Mouse (Mus musculus) gastrocnemius, postnatal 25 days (tissue): ENCODE data around the gene Rnf187. TPM values are rescaled to one million over a fixed set of nuclear protein-coding genes. Genes with fewer than 3 reads are reported as not detected.
A peak's percentile ranks its signal among the peaks of the same experiment; 100 is the strongest.

Source experiments
- DNase-seq: peaks from one replicate; pipeline ENCODE4 v3.0.0; 2022
- microRNA-seq, 2 experiments: library from miRNA; unstranded; fragments of <30 nt; microRNA quantifications; one replicate each; pipeline ENCODE4 v1.2.0; 2021; ENCODE audit warnings: borderline replicate concordance in 2 of 2
- total RNA-seq, 2 experiments: library from RNA; stranded (reverse); gene quantifications; 1 replicate in 1 of 2; 2 replicates in 1 of 2; pipeline ENCODE4 v1.2.3; 2021

Gene Rnf187
- total RNA-seq, 2 experiments from 2014 or later = 99.3 to 105 TPM

DNA sequence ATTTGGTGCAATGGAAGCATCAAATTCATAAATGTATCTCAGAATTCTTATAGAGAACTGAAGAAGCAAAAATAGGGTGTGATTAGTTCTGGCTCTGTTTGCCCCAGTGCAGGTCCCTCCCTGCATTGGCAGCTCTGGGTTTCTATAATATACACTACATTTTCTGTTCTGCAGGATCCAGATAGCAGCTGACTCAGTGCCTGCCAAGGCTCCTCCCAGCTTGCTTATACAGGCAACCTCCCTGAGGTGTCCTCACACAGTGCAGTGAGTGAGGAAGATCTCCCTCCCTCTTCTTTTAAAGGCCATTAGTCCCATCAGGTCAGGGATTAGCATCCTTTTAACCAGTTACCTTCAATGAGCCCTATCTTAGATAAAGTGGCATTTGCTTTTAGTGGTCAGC is 37.6 kb downstream of the Rnf187 start:
- DNase-seq = no peak

DNA sequence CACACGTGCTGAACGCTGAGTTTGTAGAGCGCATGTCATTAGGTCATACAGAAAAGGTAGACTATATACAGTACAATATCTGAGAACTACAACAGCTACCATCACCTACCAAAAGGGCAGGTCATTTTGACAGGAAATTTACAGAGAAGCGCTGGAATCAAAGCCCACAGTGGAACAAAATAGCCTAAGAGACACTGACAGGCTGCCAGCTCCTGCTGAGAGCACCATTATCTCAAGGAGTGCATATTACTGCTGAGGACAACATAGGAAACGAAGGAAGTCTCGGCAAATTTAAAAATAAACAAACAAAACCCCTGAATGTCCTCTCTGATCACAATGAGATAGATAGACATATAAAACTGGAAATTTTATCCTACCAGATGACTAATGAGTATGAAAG is 41.2 kb downstream of the Rnf187 start:
- no peak for DNase-seq

DNA sequence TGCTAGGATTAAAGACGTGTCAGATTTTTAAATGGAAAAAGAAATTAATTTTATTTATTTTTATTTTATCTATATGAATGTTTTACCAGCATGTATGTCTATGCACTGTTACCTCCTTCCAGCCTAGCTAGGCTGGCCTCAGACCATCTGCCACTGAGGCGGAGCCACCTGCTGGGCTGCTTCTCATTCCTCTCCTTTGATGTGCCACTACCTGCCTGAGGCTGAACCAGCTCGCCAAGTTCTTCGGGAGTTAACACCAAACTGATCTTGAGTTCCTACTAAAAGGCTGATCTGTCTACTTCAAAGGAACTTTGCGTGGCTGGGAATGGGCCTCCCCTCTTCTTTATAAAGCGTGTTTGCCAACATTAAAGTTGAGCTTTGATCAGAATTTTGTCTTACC is 44.3 kb downstream of the Rnf187 start:
- no peak for DNase-seq

DNA sequence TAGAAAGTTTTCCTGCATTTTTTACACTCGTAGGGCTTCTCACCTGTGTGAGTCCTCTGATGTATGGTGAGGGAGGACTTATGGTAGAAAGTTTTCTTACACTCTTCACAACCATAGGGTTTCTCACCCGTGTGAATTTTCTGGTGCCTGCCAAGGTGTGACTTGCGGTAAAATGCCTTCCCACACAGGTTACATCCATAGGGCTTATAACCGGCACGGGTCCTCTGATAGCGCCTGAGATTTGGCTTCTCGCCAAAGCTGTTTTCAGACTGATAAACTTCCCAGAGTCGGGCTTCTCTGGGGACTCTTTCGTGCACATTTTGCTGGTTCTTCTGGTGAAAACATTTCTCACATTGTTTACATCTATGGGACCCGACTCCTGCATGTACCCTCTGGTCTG is 48.2 kb downstream of the Rnf187 start:
- no peak for DNase-seq

DNA sequence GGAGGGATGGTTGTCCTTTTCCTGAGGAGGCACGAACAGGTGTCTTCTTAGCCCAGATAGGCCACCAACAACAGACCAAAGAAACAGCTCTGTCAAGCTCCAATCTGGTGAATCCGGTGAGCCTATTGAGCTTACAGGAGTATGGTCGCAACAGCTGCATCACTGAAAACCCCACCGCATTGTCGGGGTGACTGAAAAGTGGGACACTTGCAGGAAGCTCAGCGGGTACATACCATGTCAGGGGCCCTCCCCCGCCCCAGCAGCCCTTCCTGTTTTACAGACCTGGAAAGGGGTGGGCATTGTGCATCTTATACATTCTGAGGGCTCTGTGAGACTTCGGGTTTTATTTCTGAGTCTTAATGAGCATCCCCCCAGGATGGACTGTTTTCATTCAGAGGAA is 55.0 kb downstream of the Rnf187 start:
- peak; percentile 15 for DNase-seq

Small RNA genes within 50 kb of the gene (microRNA-seq; reads per million reads assigned to microRNA genes)
- gene Gm44313 = 0 to 0.26 reads per million in 2 experiments

Other genes starting within 250 kb of the Rnf187 start
- gene Olfr319, start 239.8 kb downstream of the Rnf187 start, total RNA-seq = not detected
- gene Olfr318, start 214.9 kb downstream of the Rnf187 start, total RNA-seq = not detected
- gene Olfr317, start 199.7 kb downstream of the Rnf187 start, total RNA-seq = not detected
- gene Olfr316, start 186.2 kb downstream of the Rnf187 start, total RNA-seq = not detected
- not detected for gene Olfr315, start 165.7 kb downstream of the Rnf187 start, total RNA-seq
- not detected for gene Olfr314, start 156.0 kb downstream of the Rnf187 start, total RNA-seq
- gene Fam183b, start 137.0 kb downstream of the Rnf187 start, total RNA-seq = not detected
- gene Olfr313, start 123.9 kb downstream of the Rnf187 start, total RNA-seq = not detected
- not detected for gene Olfr312, start 109.7 kb downstream of the Rnf187 start, total RNA-seq
- not detected for gene Olfr311, start 99.7 kb downstream of the Rnf187 start, total RNA-seq
- gene Gm12258, start 91.8 kb downstream of the Rnf187 start, total RNA-seq = 1 to 10 TPM in 1 of 2 experiments, under 1 TPM in 1; 0.61 to 1.0 TPM
- gene 2810021J22Rik, start 71.7 kb downstream of the Rnf187 start, total RNA-seq = 1 to 10 TPM in 1 of 2 experiments, under 1 TPM in 1; 0.90 to 1.4 TPM
- gene Zfp39, start 34.7 kb downstream of the Rnf187 start, total RNA-seq = 1 to 10 TPM; 2.7 to 3.0 TPM
- not detected for gene Btnl10, start 21.0 kb downstream of the Rnf187 start, total RNA-seq
- gene Hist3h2ba, start 10.0 kb upstream of the Rnf187 start, total RNA-seq = 1 to 10 TPM; 1.1 to 1.2 TPM
- gene Hist3h2a, start 15.8 kb upstream of the Rnf187 start, total RNA-seq = 10 to 100 TPM; 10.1 to 11.1 TPM
- gene Trim17, start 15.8 kb upstream of the Rnf187 start, total RNA-seq = under 1 TPM; 0.13 to 0.18 TPM
- 1 to 10 TPM; 6.7 to 8.1 TPM for gene Trim11, start 39.2 kb upstream of the Rnf187 start, total RNA-seq
- gene Obscn, start 197.5 kb upstream of the Rnf187 start, total RNA-seq = 1,000 to 10,000 TPM; 1,440 to 1,520 TPM
- 1 to 10 TPM; 7.3 to 9.3 TPM for gene Iba57, start 224.8 kb upstream of the Rnf187 start, total RNA-seq
- under 1 TPM; 0.33 to 0.48 TPM for gene Gjc2, start 244.3 kb upstream of the Rnf187 start, total RNA-seq